Mouse (Mus musculus): ENCODE data around the gene Iqgap2. TPM values are rescaled to one million over a fixed set of nuclear protein-coding genes. Genes with fewer than 3 reads are reported as not detected.

Iqgap2 gene
- polyA plus RNA-seq, 1 experiment = 44.1 TPM

GRCm38 (mm10) chr13:95891926-95892610, 346 bp upstream of the Iqgap2 start:
- WGBS = under 1% methylated on average over 35 of the region's 52 CpGs
- H3K27ac ChIP-seq (ENCODE audit: insufficient read depth, low read depth, low read length) = peak overlapping the region; percentile 58; the same call in 1 of the 2 replicates
- peaks cover 5% of the 10 kb centered on the region for H3K36me3 ChIP-seq (ENCODE audit: control insufficient read depth, insufficient read depth, low read length)

GRCm38 (mm10) chr13:95890851-95891471, 761 bp downstream of the Iqgap2 start:
- TF ChIP-seq POLR2A (IDR thresholded peaks at IDR 0.05; ENCODE audit: low read depth, low read length) (peak; percentile 53; the same call in 1 of the 2 replicates), CTCF (IDR thresholded peaks at IDR 0.05; ENCODE audit: extremely low read depth, insufficient read length, insufficient replicate concordance, low read depth, low read length) (0 out of 2 replicates have a peak, but pooled peaks have one; percentile 18)
- WGBS = under 1% methylated on average over 33 of the region's 33 CpGs
- Histone ChIP-seq H3K4me1 (ENCODE audit: control insufficient read depth, insufficient read depth, insufficient read length, low read length) (peaks cover 6% of the 10 kb centered on the region; the same call in 1 of the 2 replicates), H3K27me3 (ENCODE audit: control insufficient read depth, insufficient read depth, low read length) (no peaks in the 10 kb centered on the region), H3K27ac (ENCODE audit: insufficient read depth, low read depth, low read length) (peak overlapping the region; percentile 80), H3K4me3 (ENCODE audit: low read depth, low read length) (peak overlapping the region; percentile 94), H3K36me3 (ENCODE audit: control insufficient read depth, insufficient read depth, low read length) (peaks cover 5% of the 10 kb centered on the region)

More at GRCm38 (mm10) chr13:95891926-95892610, 346 bp upstream of the Iqgap2 start:
- TF ChIP-seq POLR2A (IDR thresholded peaks at IDR 0.05; ENCODE audit: low read depth, low read length) = no peak
- peak; percentile 69 for TF ChIP-seq CTCF (IDR thresholded peaks at IDR 0.05; ENCODE audit: extremely low read depth, insufficient read length, insufficient replicate concordance, low read depth, low read length)
- Histone ChIP-seq H3K27me3 (ENCODE audit: control insufficient read depth, insufficient read depth, low read length) (no peaks in the 10 kb centered on the region), H3K4me1 (ENCODE audit: control insufficient read depth, insufficient read depth, insufficient read length, low read length) (peaks cover 3% of the 10 kb centered on the region; the same call in 1 of the 2 replicates), H3K4me3 (ENCODE audit: low read depth, low read length) (peak overlapping the region; percentile 94)

GRCm38 (mm10) chr13:95889981-95890545, 1.7 kb downstream of the Iqgap2 start:
- Histone ChIP-seq H3K27me3 (ENCODE audit: control insufficient read depth, insufficient read depth, low read length) (no peaks in the 10 kb centered on the region), H3K4me1 (ENCODE audit: control insufficient read depth, insufficient read depth, insufficient read length, low read length) (peaks cover 10% of the 10 kb centered on the region; the same call in 1 of the 2 replicates), H3K36me3 (ENCODE audit: control insufficient read depth, insufficient read depth, low read length) (peaks cover 5% of the 10 kb centered on the region), H3K27ac (ENCODE audit: insufficient read depth, low read depth, low read length) (peak overlapping the region; percentile 31), H3K4me3 (ENCODE audit: low read depth, low read length) (peak overlapping the region; percentile 94)
- TF ChIP-seq CTCF (IDR thresholded peaks at IDR 0.05; ENCODE audit: extremely low read depth, insufficient read length, insufficient replicate concordance, low read depth, low read length) (no peak), POLR2A (IDR thresholded peaks at IDR 0.05; ENCODE audit: low read depth, low read length) (no peak)
- 63% methylated on average over 8 of the region's 8 CpGs for WGBS

- Histone ChIP-seq H3K4me1 (ENCODE audit: control insufficient read depth, insufficient read depth, insufficient read length, low read length) (peaks cover 14% of the 10 kb centered on the region; the same call in 1 of the 2 replicates), H3K4me3 (ENCODE audit: low read depth, low read length) (peak overlapping the region; percentile 18; the same call in 1 of the 2 replicates), H3K36me3 (ENCODE audit: control insufficient read depth, insufficient read depth, low read length) (peaks cover 5% of the 10 kb centered on the region), H3K27me3 (ENCODE audit: control insufficient read depth, insufficient read depth, low read length) (no peaks in the 10 kb centered on the region), H3K27ac (ENCODE audit: insufficient read depth, low read depth, low read length) (no peak overlapping the region)
- TF ChIP-seq CTCF (IDR thresholded peaks at IDR 0.05; ENCODE audit: extremely low read depth, insufficient read length, insufficient replicate concordance, low read depth, low read length) (no peak), POLR2A (IDR thresholded peaks at IDR 0.05; ENCODE audit: low read depth, low read length) (no peak)
- 86% methylated on average over 10 of the region's 10 CpGs for WGBS
Observed at GRCm38 (mm10) chr13:95889366-95889765, 2.4 kb downstream of the Iqgap2 start.

- Histone ChIP-seq H3K36me3 (ENCODE audit: control insufficient read depth, insufficient read depth, low read length) (peaks cover 5% of the 10 kb centered on the region), H3K27ac (ENCODE audit: insufficient read depth, low read depth, low read length) (no peak overlapping the region), H3K27me3 (ENCODE audit: control insufficient read depth, insufficient read depth, low read length) (no peaks in the 10 kb centered on the region), H3K4me3 (ENCODE audit: low read depth, low read length) (no peak overlapping the region), H3K4me1 (ENCODE audit: control insufficient read depth, insufficient read depth, insufficient read length, low read length) (peaks cover 16% of the 10 kb centered on the region; the same call in 1 of the 2 replicates)
- 89% methylated on average over 12 of the region's 12 CpGs for WGBS
- no peak for TF ChIP-seq CTCF (IDR thresholded peaks at IDR 0.05; ENCODE audit: extremely low read depth, insufficient read length, insufficient replicate concordance, low read depth, low read length)
- TF ChIP-seq POLR2A (IDR thresholded peaks at IDR 0.05; ENCODE audit: low read depth, low read length) = no peak
Observed at GRCm38 (mm10) chr13:95888621-95889020, 3.1 kb downstream of the Iqgap2 start.

- WGBS = 74% methylated on average over 4 of the region's 4 CpGs
- Histone ChIP-seq H3K27ac (ENCODE audit: insufficient read depth, low read depth, low read length) (no peak overlapping the region), H3K36me3 (ENCODE audit: control insufficient read depth, insufficient read depth, low read length) (peaks cover 5% of the 10 kb centered on the region), H3K4me1 (ENCODE audit: control insufficient read depth, insufficient read depth, insufficient read length, low read length) (peaks cover 16% of the 10 kb centered on the region; the same call in 1 of the 2 replicates), H3K27me3 (ENCODE audit: control insufficient read depth, insufficient read depth, low read length) (no peaks in the 10 kb centered on the region), H3K4me3 (ENCODE audit: low read depth, low read length) (no peak overlapping the region)
- no peak for TF ChIP-seq CTCF (IDR thresholded peaks at IDR 0.05; ENCODE audit: extremely low read depth, insufficient read length, insufficient replicate concordance, low read depth, low read length)
- no peak for TF ChIP-seq POLR2A (IDR thresholded peaks at IDR 0.05; ENCODE audit: low read depth, low read length)
Observed at GRCm38 (mm10) chr13:95888170-95888569, 3.6 kb downstream of the Iqgap2 start.
